Mouse (Mus musculus): ENCODE measurements around the gene Limk1.

Limk1 gene

GRCm38 (mm10) chr5:134688086-134688717 lies at the start of gene Limk1:
Gene Limk1, minus strand, starts transcription at chr5:134688598.
- DNase-seq (ENCODE audit: low spot score) = no peak

- DNase-seq (ENCODE audit: low spot score) = no peak
These were observed 46.5 kb upstream of the Limk1 start for GRCm38 (mm10) chr5:134734920-134735319.

GRCm38 (mm10) chr5:134734072-134734471 lies 45.7 kb upstream of the Limk1 start:
- DNase-seq (ENCODE audit: low spot score) = no peak

- DNase-seq (ENCODE audit: low spot score) = no peak
These were observed 44.8 kb upstream of the Limk1 start for GRCm38 (mm10) chr5:134733241-134733640.

- no peak for DNase-seq (ENCODE audit: low spot score)
These were observed 40.7 kb upstream of the Limk1 start for GRCm38 (mm10) chr5:134729124-134729523.

- no peak for DNase-seq (ENCODE audit: low spot score)
These were observed 40.1 kb upstream of the Limk1 start for GRCm38 (mm10) chr5:134728535-134728934.

GRCm38 (mm10) chr5:134727001-134727639 lies 38.7 kb upstream of the Limk1 start:
- DNase-seq (ENCODE audit: low spot score) = no peak

- no peak for DNase-seq (ENCODE audit: low spot score)
These were observed 36.9 kb upstream of the Limk1 start for GRCm38 (mm10) chr5:134725299-134725698.

GRCm38 (mm10) chr5:134720058-134720457 lies 31.7 kb upstream of the Limk1 start:
- no peak for DNase-seq (ENCODE audit: low spot score)

- DNase-seq (ENCODE audit: low spot score) = no peak
These were observed 22.7 kb upstream of the Limk1 start for GRCm38 (mm10) chr5:134711076-134711475.

GRCm38 (mm10) chr5:134709275-134709674 lies 20.9 kb upstream of the Limk1 start:
- no peak for DNase-seq (ENCODE audit: low spot score)

- peak; percentile 89 for DNase-seq (ENCODE audit: low spot score)
These were observed 15.8 kb upstream of the Limk1 start for GRCm38 (mm10) chr5:134704157-134704556.

GRCm38 (mm10) chr5:134695539-134695938 lies 7.1 kb upstream of the Limk1 start:
- DNase-seq (ENCODE audit: low spot score) = no peak

- peak; percentile 47 for DNase-seq (ENCODE audit: low spot score)
These were observed 6.7 kb upstream of the Limk1 start for GRCm38 (mm10) chr5:134695082-134695481.

- DNase-seq (ENCODE audit: low spot score) = no peak
These were observed 4.3 kb upstream of the Limk1 start for GRCm38 (mm10) chr5:134692704-134693103.

GRCm38 (mm10) chr5:134688718-134689284 lies 403 bp upstream of the Limk1 start:
- peak; percentile 100 for DNase-seq (ENCODE audit: low spot score)

- DNase-seq (ENCODE audit: low spot score) = no peak
These were observed 1.2 kb downstream of the Limk1 start for GRCm38 (mm10) chr5:134687187-134687586.

- DNase-seq (ENCODE audit: low spot score) = no peak
These were observed 1.9 kb downstream of the Limk1 start for GRCm38 (mm10) chr5:134686541-134686940.

- no peak for DNase-seq (ENCODE audit: low spot score)
These were observed 4.0 kb downstream of the Limk1 start for GRCm38 (mm10) chr5:134684398-134684797.

- no peak for DNase-seq (ENCODE audit: low spot score)
These were observed 4.6 kb downstream of the Limk1 start for GRCm38 (mm10) chr5:134683813-134684212.

- DNase-seq (ENCODE audit: low spot score) = no peak
These were observed 8.2 kb downstream of the Limk1 start for GRCm38 (mm10) chr5:134680238-134680637.

- peak; percentile 41 for DNase-seq (ENCODE audit: low spot score)
These were observed 9.4 kb downstream of the Limk1 start for GRCm38 (mm10) chr5:134678827-134679546.

GRCm38 (mm10) chr5:134678031-134678430 lies 10.4 kb downstream of the Limk1 start:
- no peak for DNase-seq (ENCODE audit: low spot score)
